12 mouse cellular contexts compared by ENCODE assay signal in genomic region chr15:77810416-77811098, GRCm38 (mm10). TPM values are rescaled to one million over a fixed set of nuclear protein-coding genes. Genes with fewer than 3 reads are reported as not detected.
DNase-seq lines count a peak whose midpoint lies in the region; ATAC-seq lines count a peak whose summit lies in the region.
"Had no signal": no experiment of that assay in that cellular context is flagged by ENCODE, and none has a peak within 500 bp of the region (broad histone marks: within the 10 kb centered on the region; RNA-seq: fewer than 3 reads in every experiment).

No protein-coding gene starts in this region.

- DNase-seq in heart, postnatal 4 days, result no peak
- peak; percentile 60 for DNase-seq in T-cell, adult 2 months (ENCODE audit: low spot score)
- DNase-seq in c-Kit-positive CD71-positive TER-119-positive erythroid progenitor cells, embryonic 14.5 days (ENCODE audit: low spot score), result no peak
- no peak for DNase-seq in left cerebral cortex, postnatal 36 days (ENCODE audit: low spot score in 2 of 2)
- DNase-seq in adrenal gland, postnatal 10 days, result no peak
- DNase-seq: kidney, adult 2 months; thymus, adult 18-20 months had no signal

- H3K9me3 ChIP-seq in heart, embryonic 16.5 days (replicated peaks; ENCODE audit: control insufficient read depth, low read length), result no peaks in the 10 kb centered on the region
- no peaks in the 10 kb centered on the region for H3K9me3 ChIP-seq in forebrain, embryonic 15.5 days
- no peaks in the 10 kb centered on the region for H3K9me3 ChIP-seq in midbrain, embryonic 15.5 days
- H3K9me3 ChIP-seq: limb, embryonic 15.5 days had no signal

- peak overlapping the region; percentile 52 for H3K27ac ChIP-seq in heart, embryonic 16.5 days (ENCODE audit: low read length)
- 0 out of 2 replicates have a peak overlapping the region, but pooled peaks have one; percentile 11 for H3K27ac ChIP-seq in forebrain, embryonic 15.5 days (replicated peaks)
- H3K27ac ChIP-seq in midbrain, embryonic 15.5 days, result peak overlapping the region; percentile 20; the same call in 1 of the 2 replicates

- peak overlapping the region; percentile 53; the same call in 1 of the 2 replicates for H3K9ac ChIP-seq in heart, embryonic 16.5 days (ENCODE audit: low read length)
- no peak overlapping the region for H3K9ac ChIP-seq in forebrain, embryonic 15.5 days (replicated peaks)
- H3K9ac ChIP-seq in midbrain, embryonic 15.5 days, result no peak overlapping the region
- H3K9ac ChIP-seq: limb, embryonic 15.5 days had no signal

- no peaks in the 10 kb centered on the region for H3K27me3 ChIP-seq in heart, embryonic 16.5 days (ENCODE audit: control insufficient read depth, insufficient read depth, low read length)
- H3K27me3 ChIP-seq in forebrain, embryonic 15.5 days, result no peaks in the 10 kb centered on the region
- no peaks in the 10 kb centered on the region for H3K27me3 ChIP-seq in midbrain, embryonic 15.5 days (replicated peaks)
- H3K27me3 ChIP-seq: limb, embryonic 15.5 days had no signal

- no peak for ATAC-seq in heart, embryonic 16.5 days (replicated peaks; ENCODE audit: extremely low read depth, insufficient read depth, low FRiP score)
- no peak; the same call in 1 of the 2 replicates for ATAC-seq in forebrain, embryonic 15.5 days (replicated peaks)
- ATAC-seq in midbrain, embryonic 15.5 days (replicated peaks), result peak; percentile 24; the same call in 1 of the 2 replicates

- H3K4me3 ChIP-seq in heart, embryonic 16.5 days (ENCODE audit: low read length), result no peak overlapping the region
- no peak overlapping the region for H3K4me3 ChIP-seq in forebrain, embryonic 15.5 days
- H3K4me3 ChIP-seq in midbrain, embryonic 15.5 days, result no peak overlapping the region
- H3K4me3 ChIP-seq: erythroblast, embryonic 14.5 days; limb, embryonic 15.5 days had no signal

- WGBS in heart, embryonic 16.5 days, result 75% methylated on average over 17 of the region's 17 CpGs
- 56% methylated on average over 17 of the region's 17 CpGs for whole genome bisulfite sequencing in forebrain, embryonic 15.5 days
- 40% methylated on average over 17 of the region's 17 CpGs for WGBS in midbrain, embryonic 15.5 days

- H3K4me1 ChIP-seq in heart, embryonic 16.5 days (ENCODE audit: control insufficient read depth, insufficient read depth, low read length), result peaks cover 73% of the 10 kb centered on the region
- H3K4me1 ChIP-seq in forebrain, embryonic 15.5 days, result peaks cover 22% of the 10 kb centered on the region
- H3K4me1 ChIP-seq in midbrain, embryonic 15.5 days, result peaks cover 18% of the 10 kb centered on the region

- H3K4me2 ChIP-seq in heart, embryonic 16.5 days (ENCODE audit: low read depth, low read length), result no peak overlapping the region
- no peak overlapping the region for H3K4me2 ChIP-seq in forebrain, embryonic 15.5 days (replicated peaks)
- no peak overlapping the region for H3K4me2 ChIP-seq in midbrain, embryonic 15.5 days
- H3K4me2 ChIP-seq: limb, embryonic 15.5 days had no signal

- peaks cover 32% of the 10 kb centered on the region for H3K36me3 ChIP-seq in heart, embryonic 16.5 days (ENCODE audit: control insufficient read depth, insufficient read depth)
- peaks cover 11% of the 10 kb centered on the region; the same call in 1 of the 2 replicates for H3K36me3 ChIP-seq in forebrain, embryonic 15.5 days
- H3K36me3 ChIP-seq in midbrain, embryonic 15.5 days (replicated peaks), result no peaks in the 10 kb centered on the region; the same call in 1 of the 2 replicates

- intact Hi-C loops in left cerebral cortex, postnatal 36 days (cut with DNase I), result no loop called here

RNA-seq across cellular contexts. Expression of gene Myh9, which starts 31.4 kb away (rescaled TPM):
- polyA plus RNA-seq in heart, embryonic 16.5 days (2015; fragmentation: Nextera tagmentation; extraction: Ambion mirVana), result 22.8 and 29.7 TPM in 2 replicates
- total RNA-seq in heart, postnatal 4 days (2021), result 100 to 1,000 TPM; 219 to 228 TPM
- 12.3 and 12.4 TPM in 2 replicates for polyA plus RNA-seq in forebrain, embryonic 15.5 days (2015; fragmentation: Nextera tagmentation; extraction: Ambion mirVana)
- polyA plus RNA-seq in midbrain, embryonic 15.5 days (2015; fragmentation: Nextera tagmentation; extraction: Ambion mirVana), result 11.9 and 14.2 TPM in 2 replicates
- 10 to 100 TPM; 58.0 to 77.6 TPM for total RNA-seq in left cerebral cortex, postnatal 36 days (2021)
- 100 to 1,000 TPM; 222 to 260 TPM for total RNA-seq in adrenal gland, postnatal 10 days (2021)

RNA-seq across cellular contexts. Expression of gene Apol8, which starts 53.8 kb away (rescaled TPM):
- polyA plus RNA-seq in heart, embryonic 16.5 days (2015; fragmentation: Nextera tagmentation; extraction: Ambion mirVana), result 0.05 TPM in 1 of 2 replicates, not detected in the other
- total RNA-seq in heart, postnatal 4 days (2021), result under 1 TPM; 0.17 to 0.38 TPM
- 0.20 TPM in 1 of 2 replicates, not detected in the other for polyA plus RNA-seq in forebrain, embryonic 15.5 days (2015; fragmentation: Nextera tagmentation; extraction: Ambion mirVana)
- polyA plus RNA-seq in midbrain, embryonic 15.5 days (2015; fragmentation: Nextera tagmentation; extraction: Ambion mirVana), result 0.18 and 0.23 TPM in 2 replicates
- 1 to 10 TPM; 4.0 TPM for total RNA-seq in left cerebral cortex, postnatal 36 days (2021)
- total RNA-seq in adrenal gland, postnatal 10 days (2021), result under 1 TPM; 0.39 to 0.88 TPM
